Mouse (Mus musculus): ENCODE measurements around the gene Hmg20b.
A peak's percentile ranks its signal among the peaks of the same experiment; 100 is the strongest.

DNA sequence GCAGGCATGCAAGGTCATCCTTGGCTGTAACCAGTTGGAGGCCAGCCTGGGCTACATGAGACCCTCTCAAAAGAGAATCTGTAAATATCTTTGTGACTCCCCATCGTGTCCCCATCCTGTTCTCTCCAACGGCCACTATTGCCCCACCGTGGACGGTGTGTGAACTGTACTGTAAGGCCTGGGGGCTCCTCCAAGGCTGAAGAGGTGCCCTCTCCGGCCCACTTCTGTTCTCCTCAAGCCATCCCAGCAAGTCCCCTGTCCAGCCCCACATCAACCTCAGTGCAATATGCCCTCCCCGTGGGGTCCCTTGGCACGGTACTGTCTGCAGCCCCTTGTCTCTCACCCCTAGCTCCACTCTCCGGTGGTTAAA, 31.0 kb downstream of the Hmg20b start:
- TF ChIP-seq POLR2A (IDR thresholded peaks at IDR 0.05; ENCODE audit: low read depth, low read length) (no peak), MAZ (IDR thresholded peaks at IDR 0.05; ENCODE audit: low read depth, low read length) (no peak), NELFE (IDR thresholded peaks at IDR 0.05; ENCODE audit: low read depth, low read length) (no peak), CTCF (conservative IDR thresholded peaks at IDR 0.05 in 1 of 2, IDR thresholded peaks at IDR 0.05 in 1 of 2; ENCODE audit: low read depth in 2 of 2, low read length in 2 of 2) (peak in 1 of 2 experiments; percentile 46; a peak in 2 of 4 replicates), MEF2A (IDR thresholded peaks at IDR 0.05; ENCODE audit: borderline replicate concordance, low read depth, low read length) (no peak), EP300 (IDR thresholded peaks at IDR 0.05; ENCODE audit: low read length) (no peak), IRF4 (IDR thresholded peaks at IDR 0.05; ENCODE audit: low read depth, low read length) (no peak), PAX5 (IDR thresholded peaks at IDR 0.05; ENCODE audit: low read length) (no peak), CHD2 (IDR thresholded peaks at IDR 0.05; ENCODE audit: low read length) (no peak), MAFK (IDR thresholded peaks at IDR 0.05; ENCODE audit: insufficient replicate concordance, low read length) (no peak), ZNF384 (IDR thresholded peaks at IDR 0.05; ENCODE audit: low read depth, low read length) (no peak), HCFC1 (IDR thresholded peaks at IDR 0.05; ENCODE audit: low read depth, low read length) (no peak)
